Mouse (Mus musculus): ENCODE measurements around the gene Phf7. TPM values are rescaled to one million over a fixed set of nuclear protein-coding genes. Genes with fewer than 3 reads are reported as not detected.

Gene Phf7
- polyA plus RNA-seq, 1 experiment from 2014 or later: 8.3 TPM

DNA sequence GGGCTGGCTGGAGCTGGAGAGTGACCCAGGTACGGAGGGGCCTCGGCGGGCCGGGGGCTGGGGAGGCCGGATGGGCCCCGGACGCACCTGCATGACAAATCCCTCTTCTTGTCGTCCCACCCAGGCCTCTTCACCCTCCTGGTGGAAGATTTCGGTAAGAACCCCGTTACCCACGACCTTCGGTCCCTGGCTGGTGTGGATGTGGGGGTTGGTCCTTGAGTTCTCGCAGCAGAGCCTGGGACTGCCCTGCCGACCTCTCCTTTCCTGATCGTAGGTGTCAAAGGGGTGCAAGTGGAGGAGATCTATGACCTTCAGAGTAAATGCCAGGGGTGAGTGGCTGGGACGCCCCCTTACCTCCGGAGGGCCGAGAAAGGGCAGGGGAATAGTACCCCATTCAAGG is 509 bp upstream of the Phf7 start:
- Histone ChIP-seq H3K4me2 (peak overlapping the region; percentile 78), H3K36me3 (peaks cover 37% of the 10 kb centered on the region), H3K27ac (peak overlapping the region; percentile 64), H3K4me3 (peak overlapping the region; percentile 72), H3K9ac (peak overlapping the region; percentile 86), H3K27me3 (no peaks in the 10 kb centered on the region), H3K9me3 (replicated peaks) (no peaks in the 10 kb centered on the region), H3K4me1 (replicated peaks) (peaks cover 20% of the 10 kb centered on the region)
- WGBS: 1% methylated on average over 18 of the region's 18 CpGs
- peak; percentile 20; the same call in 1 of the 2 replicates for ATAC-seq (replicated peaks; ENCODE audit: insufficient number of reproducible peaks, insufficient read depth, low FRiP score, low read depth)

DNA sequence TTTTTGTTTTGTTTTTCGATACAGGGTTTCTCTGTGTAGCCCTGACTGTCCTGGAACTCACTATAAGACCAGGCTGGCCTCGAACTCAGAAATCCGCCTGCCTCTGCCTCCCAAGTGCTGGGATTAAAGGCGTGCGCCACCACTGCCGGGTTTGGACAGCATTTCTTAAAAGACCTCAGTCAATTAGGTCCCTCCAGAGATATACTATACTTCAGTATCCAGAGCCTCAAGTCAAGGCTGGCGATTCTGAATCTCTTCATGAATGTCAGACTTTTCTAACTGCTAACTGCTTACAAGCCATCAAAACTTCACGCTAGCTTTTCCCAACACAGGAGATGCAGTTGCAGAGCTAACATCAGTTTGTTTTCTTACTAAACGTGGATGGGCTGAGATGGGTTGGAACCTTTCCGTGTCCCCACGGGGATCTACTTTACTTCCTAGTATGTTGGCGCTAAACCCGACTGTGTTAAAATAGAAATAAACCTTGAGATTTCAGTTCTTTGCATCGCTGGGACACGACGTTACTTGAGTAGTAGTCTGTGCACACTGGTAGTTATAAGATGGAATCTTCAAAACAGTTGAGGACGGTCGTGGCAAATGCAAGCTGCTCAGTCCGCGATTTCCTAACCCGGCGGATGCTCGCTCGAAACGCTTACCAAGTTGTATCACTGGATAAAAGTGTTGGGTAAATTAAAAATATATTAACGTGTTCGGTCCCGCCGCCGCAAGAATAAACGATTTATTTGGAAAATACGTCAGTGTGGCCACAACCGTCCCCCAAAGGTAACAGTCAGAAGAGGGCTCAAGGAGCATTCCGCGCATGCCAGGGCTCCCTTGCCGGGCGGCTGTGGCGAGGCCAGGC is 664 bp downstream of the Phf7 start:
- H3K9ac ChIP-seq: peak overlapping the region; percentile 64
- no peaks in the 10 kb centered on the region for H3K27me3 ChIP-seq
- peaks cover 27% of the 10 kb centered on the region for H3K4me1 ChIP-seq (replicated peaks)
- peak overlapping the region; percentile 93 for H3K27ac ChIP-seq
- H3K36me3 ChIP-seq: peaks cover 26% of the 10 kb centered on the region
- WGBS: 17% methylated on average over 38 of the region's 38 CpGs
- H3K4me3 ChIP-seq: peak overlapping the region; percentile 72
- peak overlapping the region; percentile 78 for H3K4me2 ChIP-seq
- H3K9me3 ChIP-seq (replicated peaks): no peaks in the 10 kb centered on the region
- peak; percentile 87 for ATAC-seq (replicated peaks; ENCODE audit: insufficient number of reproducible peaks, insufficient read depth, low FRiP score, low read depth)

DNA sequence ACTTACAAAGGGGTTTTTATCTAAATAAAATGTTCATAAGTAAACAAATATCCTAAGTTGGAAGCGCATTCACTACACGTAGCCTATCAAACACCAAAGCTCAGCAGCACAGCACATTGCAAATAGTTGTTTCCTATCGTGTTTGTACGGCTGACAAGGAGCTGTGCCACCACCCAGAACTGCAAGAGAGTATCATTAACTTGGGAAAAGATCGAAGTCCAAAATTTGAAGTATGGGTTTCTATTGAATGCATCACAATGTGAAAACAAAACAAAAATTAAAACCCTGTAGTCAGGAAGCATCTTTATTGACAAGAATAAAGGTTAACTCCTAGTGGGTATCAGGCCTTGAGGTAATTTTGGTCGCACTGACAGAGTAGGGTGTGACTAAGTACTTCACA is 2.7 kb downstream of the Phf7 start:
- WGBS: 92% methylated on average over 6 of the region's 6 CpGs
- H3K4me1 ChIP-seq (replicated peaks): peaks cover 27% of the 10 kb centered on the region
- ATAC-seq (replicated peaks; ENCODE audit: insufficient number of reproducible peaks, insufficient read depth, low FRiP score, low read depth): no peak

DNA sequence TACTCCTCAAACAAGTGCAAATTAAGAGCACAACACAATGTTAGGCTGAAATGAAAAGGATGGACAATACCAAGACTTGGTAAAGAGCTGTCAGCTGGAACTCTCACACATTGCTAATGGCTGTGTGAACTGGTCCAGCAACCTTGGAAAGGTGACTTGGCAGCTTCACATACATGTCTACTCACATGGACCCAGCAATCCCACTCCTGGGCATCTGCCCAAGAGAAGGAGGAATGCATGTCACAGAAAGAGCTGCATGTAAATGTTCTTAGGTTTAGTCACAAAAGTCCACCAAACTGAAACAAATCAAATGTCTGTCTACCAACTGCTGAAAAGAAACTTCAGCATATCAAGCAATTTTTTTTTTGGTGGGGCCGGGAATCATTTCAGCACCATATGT is 5.2 kb downstream of the Phf7 start:
- 23% methylated on average over 1 of the region's 1 CpGs for WGBS
- peaks cover 17% of the 10 kb centered on the region for H3K4me1 ChIP-seq (replicated peaks)
- no peak overlapping the region for H3K4me2 ChIP-seq
- no peak for ATAC-seq (replicated peaks; ENCODE audit: insufficient number of reproducible peaks, insufficient read depth, low FRiP score, low read depth)
- no peaks in the 10 kb centered on the region for H3K9me3 ChIP-seq (replicated peaks)
- no peaks in the 10 kb centered on the region for H3K27me3 ChIP-seq
- no peak overlapping the region for H3K9ac ChIP-seq
- peak overlapping the region; percentile 1; the same call in 1 of the 2 replicates for H3K27ac ChIP-seq
- no peak overlapping the region for H3K4me3 ChIP-seq
- no peaks in the 10 kb centered on the region for H3K36me3 ChIP-seq

More for the DNA sequence above, 2.7 kb downstream of the Phf7 start:
- no peak overlapping the region for H3K27ac ChIP-seq
- no peaks in the 10 kb centered on the region for H3K9me3 ChIP-seq (replicated peaks)
- H3K27me3 ChIP-seq: no peaks in the 10 kb centered on the region
- no peak overlapping the region for H3K9ac ChIP-seq
- peaks cover 5% of the 10 kb centered on the region for H3K36me3 ChIP-seq
- H3K4me2 ChIP-seq: no peak overlapping the region
- no peak overlapping the region for H3K4me3 ChIP-seq

DNA sequence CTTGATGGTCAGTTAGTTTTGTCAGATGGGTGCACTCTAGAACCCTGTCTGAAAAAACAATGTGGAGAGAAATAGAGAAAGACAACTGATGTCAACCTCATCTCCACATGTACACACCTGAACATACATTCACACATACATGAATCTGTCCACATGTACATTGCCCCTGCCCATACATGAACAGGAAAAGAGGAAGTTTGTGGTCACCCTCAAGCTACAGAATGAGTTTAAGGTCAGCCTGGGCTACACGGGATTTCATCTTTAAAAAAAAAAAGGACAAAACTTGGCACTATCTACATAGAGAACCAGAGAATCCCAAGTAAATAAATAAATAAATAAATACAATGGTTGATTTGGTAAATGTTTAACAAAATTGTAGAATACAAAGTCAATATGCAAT is 6.3 kb downstream of the Phf7 start:
- Histone ChIP-seq H3K4me2 (no peak overlapping the region), H3K27ac (no peak overlapping the region), H3K9ac (no peak overlapping the region), H3K4me1 (replicated peaks) (peaks cover 10% of the 10 kb centered on the region), H3K9me3 (replicated peaks) (no peaks in the 10 kb centered on the region), H3K27me3 (no peaks in the 10 kb centered on the region), H3K4me3 (no peak overlapping the region), H3K36me3 (no peaks in the 10 kb centered on the region)
- ATAC-seq (replicated peaks; ENCODE audit: insufficient number of reproducible peaks, insufficient read depth, low FRiP score, low read depth): no peak
- WGBS: 69% methylated on average over 1 of the region's 1 CpGs

DNA sequence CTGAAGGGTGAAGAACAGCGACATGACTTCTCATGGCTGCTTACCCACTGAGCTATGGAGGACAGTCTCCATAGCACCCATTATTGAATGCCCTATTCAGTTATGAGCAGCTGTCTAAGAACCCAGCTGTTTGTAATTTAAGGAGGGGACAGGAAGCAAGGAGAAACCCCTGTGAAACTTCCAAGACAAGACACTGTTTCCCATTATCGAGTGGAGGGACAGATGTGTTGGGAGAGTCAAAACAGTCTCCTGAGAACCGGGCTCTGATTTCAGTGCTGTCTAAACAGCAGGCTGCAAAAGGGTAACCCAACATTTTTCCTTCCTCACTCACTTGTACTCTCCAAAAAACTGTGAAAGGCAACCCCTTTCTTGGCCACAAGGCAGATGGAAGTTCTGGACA is 10.6 kb downstream of the Phf7 start:
- H3K4me3 ChIP-seq: no peak overlapping the region
- 66% methylated on average over 3 of the region's 3 CpGs for WGBS
- H3K27me3 ChIP-seq: no peaks in the 10 kb centered on the region
- H3K9ac ChIP-seq: no peak overlapping the region
- ATAC-seq (replicated peaks; ENCODE audit: insufficient number of reproducible peaks, insufficient read depth, low FRiP score, low read depth): no peak
- no peak overlapping the region for H3K4me2 ChIP-seq
- H3K4me1 ChIP-seq (replicated peaks): no peaks in the 10 kb centered on the region
- no peaks in the 10 kb centered on the region for H3K9me3 ChIP-seq (replicated peaks)
- no peak overlapping the region for H3K27ac ChIP-seq
- no peaks in the 10 kb centered on the region for H3K36me3 ChIP-seq

DNA sequence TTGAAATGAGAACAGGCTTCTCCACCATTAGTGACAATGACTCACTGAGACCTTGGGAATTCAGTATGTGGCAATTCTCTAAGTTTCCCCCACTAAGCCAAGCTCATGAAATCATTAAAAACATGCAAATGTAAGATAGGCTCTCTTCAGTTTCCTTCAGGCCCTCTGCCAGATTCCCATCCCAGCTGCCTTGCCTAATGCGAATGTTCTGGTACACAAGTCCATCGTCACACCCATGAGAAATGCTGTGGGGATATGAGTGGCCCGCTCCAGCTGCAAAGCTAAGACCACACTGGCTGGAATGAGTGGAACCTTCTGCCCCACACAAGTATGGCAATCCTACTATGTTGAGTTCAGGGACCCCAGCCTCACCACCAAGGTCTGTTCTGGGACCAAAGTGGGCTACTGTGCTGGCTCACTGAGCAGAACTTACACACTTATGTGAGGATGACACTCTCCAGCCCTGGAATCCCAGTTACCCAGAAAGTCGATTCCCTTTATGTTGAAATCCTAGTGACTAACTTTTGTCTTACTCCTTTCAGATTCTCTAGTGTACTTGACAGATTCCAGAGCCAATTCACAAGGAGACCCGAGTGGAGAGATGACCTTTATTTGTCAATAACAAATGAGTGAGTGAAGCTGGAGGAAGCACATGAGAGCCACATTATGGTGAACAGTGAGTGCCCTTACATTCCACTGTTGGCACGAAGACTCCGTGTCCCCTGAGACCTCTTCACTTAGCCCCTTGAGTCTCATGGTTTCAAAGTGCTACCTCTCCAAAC is 13.8 kb downstream of the Phf7 start:
- no peak overlapping the region for H3K27ac ChIP-seq
- no peak for ATAC-seq (replicated peaks; ENCODE audit: insufficient number of reproducible peaks, insufficient read depth, low FRiP score, low read depth)
- H3K27me3 ChIP-seq: no peaks in the 10 kb centered on the region
- H3K4me3 ChIP-seq: no peak overlapping the region
- no peak overlapping the region for H3K4me2 ChIP-seq
- H3K9ac ChIP-seq: no peak overlapping the region
- H3K36me3 ChIP-seq: no peaks in the 10 kb centered on the region
- no peaks in the 10 kb centered on the region for H3K9me3 ChIP-seq (replicated peaks)
- 63% methylated on average over 7 of the region's 7 CpGs for WGBS
- peaks cover 13% of the 10 kb centered on the region for H3K4me1 ChIP-seq (replicated peaks)

DNA sequence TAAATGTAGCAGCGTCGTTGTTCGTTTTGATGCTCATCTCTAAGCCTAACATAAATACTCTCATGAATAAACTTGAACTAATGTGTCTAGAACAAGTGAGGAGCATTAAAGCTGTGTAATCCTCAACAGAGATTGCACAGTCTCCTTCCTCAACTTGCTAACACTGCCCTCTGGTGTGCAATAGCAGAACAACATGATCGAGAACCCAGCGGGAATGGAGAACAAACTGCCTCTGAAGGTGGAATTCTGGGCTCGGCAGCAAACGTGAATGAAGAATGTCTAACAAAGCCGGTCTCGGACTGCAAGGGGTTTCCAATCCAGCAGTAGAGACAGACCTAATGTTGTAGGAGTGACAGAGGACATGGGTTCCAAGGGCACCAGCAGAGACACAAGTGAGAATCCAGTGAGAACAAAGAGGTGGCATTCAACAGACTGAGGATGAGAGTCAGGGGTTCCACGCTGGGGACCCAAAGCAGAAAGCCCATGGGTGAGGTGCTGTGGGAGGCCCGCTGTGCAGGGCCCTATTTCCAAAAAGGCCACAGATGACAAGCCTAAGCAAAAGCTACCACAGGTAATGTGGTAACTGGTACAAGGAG is 17.0 kb downstream of the Phf7 start:
- WGBS: 12% methylated on average over 11 of the region's 11 CpGs
- ATAC-seq (replicated peaks; ENCODE audit: insufficient number of reproducible peaks, insufficient read depth, low FRiP score, low read depth): 0 out of 2 replicates have a peak, but pooled peaks have one; percentile 27
- H3K27ac ChIP-seq: peak overlapping the region; percentile 52
- H3K27me3 ChIP-seq: no peaks in the 10 kb centered on the region
- peaks cover 40% of the 10 kb centered on the region for H3K4me1 ChIP-seq (replicated peaks)
- H3K36me3 ChIP-seq: no peaks in the 10 kb centered on the region
- H3K9ac ChIP-seq: no peak overlapping the region
- no peaks in the 10 kb centered on the region for H3K9me3 ChIP-seq (replicated peaks)
- no peak overlapping the region for H3K4me2 ChIP-seq
- H3K4me3 ChIP-seq: no peak overlapping the region

DNA sequence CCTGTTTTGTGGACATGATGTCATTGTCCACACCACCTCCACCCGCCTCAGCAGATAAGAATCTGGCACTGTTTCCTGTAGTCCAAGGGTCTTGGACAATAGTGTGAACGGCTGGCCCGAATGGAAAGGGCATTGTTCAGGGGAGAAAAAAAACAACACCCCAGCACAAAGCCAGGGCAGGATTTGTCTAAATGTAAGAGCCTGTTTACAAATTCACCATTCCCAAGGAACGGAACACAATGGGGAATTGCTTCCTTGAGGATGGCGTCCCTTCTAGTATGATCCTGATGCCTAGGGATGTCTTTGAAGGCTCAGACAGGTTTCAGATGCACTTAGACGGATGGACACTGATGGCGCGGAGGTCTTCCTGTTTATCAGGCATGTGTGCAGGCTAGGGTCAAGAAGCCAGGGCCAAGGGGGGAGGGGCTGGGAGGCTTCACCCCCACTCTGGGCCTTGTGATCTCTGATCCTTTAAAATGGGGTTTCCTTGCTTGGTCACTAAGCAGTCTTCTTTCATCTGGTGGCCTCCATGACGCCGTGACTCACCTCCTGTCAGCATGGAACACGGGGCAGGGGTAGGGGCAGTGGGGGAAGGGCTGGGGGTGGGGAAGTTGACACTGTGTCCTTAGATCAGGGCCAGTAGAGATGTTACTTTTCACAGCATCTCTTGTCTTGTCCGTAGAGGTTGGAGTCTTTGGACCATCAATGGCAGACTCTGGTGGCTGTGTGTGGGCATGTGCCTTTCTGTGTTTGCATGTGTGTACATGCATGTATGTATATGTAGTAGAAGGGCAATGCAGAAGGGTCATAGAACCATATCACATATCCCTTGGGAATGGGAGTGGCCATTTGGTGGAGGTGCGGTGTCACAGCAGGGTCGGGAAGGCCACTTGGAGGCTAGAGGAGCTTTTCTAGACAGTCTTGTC is 17.8 kb downstream of the Phf7 start:
- no peak overlapping the region for H3K9ac ChIP-seq
- WGBS: 69% methylated on average over 14 of the region's 14 CpGs
- H3K27ac ChIP-seq: peak overlapping the region; percentile 52
- no peaks in the 10 kb centered on the region for H3K36me3 ChIP-seq
- H3K4me3 ChIP-seq: no peak overlapping the region
- no peaks in the 10 kb centered on the region for H3K27me3 ChIP-seq
- H3K4me1 ChIP-seq (replicated peaks): peaks cover 47% of the 10 kb centered on the region
- no peaks in the 10 kb centered on the region for H3K9me3 ChIP-seq (replicated peaks)
- ATAC-seq (replicated peaks; ENCODE audit: insufficient number of reproducible peaks, insufficient read depth, low FRiP score, low read depth): 0 out of 2 replicates have a peak, but pooled peaks have one; percentile 41
- H3K4me2 ChIP-seq: no peak overlapping the region

DNA sequence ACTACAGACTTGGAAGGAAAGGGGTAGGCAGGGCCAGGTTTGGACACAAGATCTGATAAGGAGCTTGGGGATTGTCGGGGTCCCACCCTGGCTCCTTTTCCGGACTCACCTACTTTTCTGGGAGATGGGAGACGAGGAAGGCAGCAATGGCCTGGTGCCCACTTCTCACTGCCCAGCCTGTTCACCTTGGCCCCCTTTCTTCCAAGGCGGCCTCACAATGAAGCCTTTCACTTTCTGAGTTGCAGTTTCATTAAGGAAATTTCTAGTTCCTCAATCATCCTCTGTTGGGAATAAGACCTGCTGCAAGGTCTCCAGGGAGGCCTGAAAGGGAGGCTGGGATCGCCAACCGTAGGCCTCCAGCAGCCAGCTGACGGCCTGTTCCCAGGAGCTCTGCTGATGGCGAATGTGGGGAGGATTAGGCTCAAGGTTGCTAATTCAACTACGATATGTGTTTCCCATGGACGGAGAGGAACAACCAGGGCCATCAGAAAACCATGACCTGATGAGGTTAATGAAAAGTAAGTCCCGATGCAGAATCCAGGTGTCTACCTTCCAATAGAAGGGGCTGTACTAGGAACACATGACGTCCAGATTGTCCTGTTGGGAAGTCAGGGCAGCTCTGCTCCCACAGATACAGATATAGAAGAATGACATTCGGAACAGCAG is 18.6 kb downstream of the Phf7 start:
- Histone ChIP-seq H3K4me3 (no peak overlapping the region), H3K36me3 (no peaks in the 10 kb centered on the region), H3K4me2 (no peak overlapping the region), H3K27ac (peak overlapping the region; percentile 52), H3K4me1 (replicated peaks) (peaks cover 55% of the 10 kb centered on the region), H3K9me3 (replicated peaks) (no peaks in the 10 kb centered on the region), H3K27me3 (no peaks in the 10 kb centered on the region), H3K9ac (no peak overlapping the region)
- 73% methylated on average over 13 of the region's 13 CpGs for WGBS
- no peak; the same call in 1 of the 2 replicates for ATAC-seq (replicated peaks; ENCODE audit: insufficient number of reproducible peaks, insufficient read depth, low FRiP score, low read depth)
